Mouse (Mus musculus) forebrain, postnatal 0 days (tissue): ENCODE results near the gene Cdip1. TPM values are rescaled to one million over a fixed set of nuclear protein-coding genes. Genes with fewer than 3 reads are reported as not detected.
"Not testable (repeated sequence)": the region's sequence is repeated elsewhere in the genome, so short reads cannot be mapped to it uniquely, and the experiment has no call there.

Experiments used
- ATAC-seq: fragments of 200-750 bp; cut with Nextera tagmentation; 2 replicates; pipeline ENCODE4 v1.8.0; 2017; ENCODE audit warnings: mild to moderate bottlenecking, moderate library complexity
- DNase-seq: peaks from one replicate; pipeline ENCODE4 v3.0.0-alpha.2; 2015
- H3K27ac ChIP-seq: fragments of 300-500 bp; sonication (generic); 2 replicates; pipeline ENCODE4 v1.5.1; 2014; ENCODE audit warnings: low read depth, mild to moderate bottlenecking, antibody characterized with exemption, low read length, moderate library complexity, mixed read lengths
- H3K27me3 ChIP-seq: fragments of 300-500 bp; sonication (generic); 2 replicates; pipeline ENCODE4 v1.6.1; 2014; ENCODE audit warnings: mild to moderate bottlenecking, low read length, mixed read lengths; ENCODE audit not compliant: insufficient read depth
- H3K36me3 ChIP-seq: fragments of 300-500 bp; sonication (generic); 2 replicates; pipeline ENCODE4 v1.6.1; 2014; ENCODE audit warnings: mild to moderate bottlenecking, moderate library complexity; ENCODE audit not compliant: insufficient read depth
- H3K4me1 ChIP-seq: fragments of 300-500 bp; sonication (generic); 2 replicates; pipeline ENCODE4 v1.6.1; 2014; ENCODE audit warnings: antibody characterized with exemption; ENCODE audit not compliant: insufficient read depth
- H3K4me2 ChIP-seq: fragments of 300-500 bp; sonication (generic); 2 replicates; pipeline ENCODE4 v1.6.1; 2014; ENCODE audit warnings: low read depth, mild to moderate bottlenecking, moderate library complexity
- H3K4me3 ChIP-seq: fragments of 300-500 bp; sonication (generic); 2 replicates; pipeline ENCODE4 v1.5.1; 2014; ENCODE audit warnings: low read depth, low read length, mixed read lengths
- H3K9ac ChIP-seq: fragments of 300-500 bp; sonication (generic); 2 replicates; pipeline ENCODE4 v1.6.1; 2014; ENCODE audit warnings: mild to moderate bottlenecking
- H3K9me3 ChIP-seq: fragments of 300-500 bp; sonication (generic); 2 replicates; pipeline ENCODE4 v1.6.1; 2016; ENCODE audit warnings: low read length
- CTCF ChIP-seq: sonication (generic); IDR thresholded peaks from 2 replicates; pipeline ENCODE4 v1.5.1; 2016; ENCODE audit warnings: antibody characterized with exemption, control low read depth, low read depth
- WGBS: fragments of 180-500 bp; shearing (Covaris S2); extraction: QIAGEN DNeasy Blood & Tissue Kit; methylation state at CpG from one replicate; pipeline ENCODE4 v1.1.7; 2014; 5-methylcytosine and 5-hydroxymethylcytosine counted together
- polyA plus RNA-seq: library from polyadenylated mRNA; unstranded; fragments of >200 nt; fragmentation: Nextera tagmentation; extraction: Ambion mirVana; gene quantifications from 2 replicates; pipeline ENCODE4 v1.2.1, GENCODE M21; 2015
- total RNA-seq: library from RNA; depleted of rRNA; stranded (reverse); fragments of >200 nt; gene quantifications from 2 replicates; pipeline ENCODE4 v1.2.3, GENCODE M21; 2014

The Cdip1 gene
- total and polyA plus RNA-seq, 2 experiments from 2014 or later, result 99.0 to 115 TPM

DNA sequence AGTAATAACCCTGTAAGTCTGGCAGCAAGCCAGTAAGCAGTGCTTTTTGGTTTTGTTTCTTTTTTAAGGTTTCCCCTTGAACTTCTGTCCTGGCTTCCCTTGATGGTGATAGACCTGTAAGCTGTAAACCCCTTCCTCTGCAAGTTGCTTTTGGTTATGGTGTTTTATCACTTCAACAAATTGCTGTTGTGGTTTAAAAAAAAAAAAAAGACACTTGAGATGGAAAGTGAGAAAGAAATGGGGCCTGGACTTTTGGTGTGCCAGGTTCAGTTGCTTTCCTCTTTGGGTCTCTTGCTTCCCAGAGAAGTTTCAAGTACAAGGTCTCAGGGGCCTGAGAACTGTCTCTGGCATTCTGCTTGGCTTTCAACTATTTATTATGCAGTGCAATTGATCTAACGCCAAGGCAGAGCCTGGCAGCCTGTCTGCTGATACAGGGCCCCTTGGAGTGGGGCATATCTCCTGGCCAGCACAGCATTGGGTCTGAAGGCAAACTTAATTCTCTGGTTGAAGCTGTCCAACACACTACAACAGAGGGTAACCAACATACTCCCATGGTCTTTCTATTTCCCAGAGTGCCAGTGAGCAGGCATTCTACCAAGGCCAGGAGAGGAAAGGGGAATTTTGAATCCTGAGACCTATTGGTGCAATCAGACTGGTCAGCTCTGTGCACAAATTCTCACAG is 16.7 kb downstream of the Cdip1 start:
- no peak overlapping the region for H3K4me3 ChIP-seq
- no peak for TF ChIP-seq CTCF
- no peak overlapping the region for H3K9ac ChIP-seq
- no peak for DNase-seq
- no peak for ATAC-seq
- peaks cover 24% of the 10 kb centered on the region for H3K36me3 ChIP-seq
- H3K4me1 ChIP-seq, result 0 out of 2 replicates have a peak, but pooled peaks cover 3% of the 10 kb centered on the region
- 23% methylated on average over 1 of the region's 1 CpGs for WGBS
- no peak overlapping the region for H3K4me2 ChIP-seq
- H3K27ac ChIP-seq, result no peak overlapping the region
- no peaks in the 10 kb centered on the region for H3K27me3 ChIP-seq
- no peaks in the 10 kb centered on the region for H3K9me3 ChIP-seq

DNA sequence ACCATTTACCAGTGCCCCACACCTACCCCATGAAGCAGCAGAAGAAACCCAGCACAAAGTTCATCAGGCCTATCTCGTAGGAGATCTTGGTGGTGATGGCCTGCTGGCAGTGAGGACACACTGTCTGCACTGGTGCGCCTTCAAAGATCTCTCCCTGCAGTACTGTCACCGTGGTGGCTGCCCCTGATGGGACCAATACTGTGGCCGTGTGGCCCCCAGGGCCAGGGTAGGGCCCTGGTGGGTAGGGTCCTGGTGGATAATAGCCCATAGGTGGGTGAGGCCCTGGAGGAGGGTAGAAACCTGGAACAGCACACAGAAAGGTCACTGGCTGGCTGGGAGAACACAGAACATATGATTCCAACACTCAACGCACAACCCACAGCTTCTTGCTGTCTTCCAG is 21.4 kb downstream of the Cdip1 start:
- Histone ChIP-seq H3K9me3 (no peaks in the 10 kb centered on the region), H3K27ac (no peak overlapping the region), H3K27me3 (no peaks in the 10 kb centered on the region), H3K9ac (no peak overlapping the region), H3K4me3 (no peak overlapping the region), H3K4me2 (no peak overlapping the region), H3K36me3 (peaks cover 66% of the 10 kb centered on the region), H3K4me1 (0 out of 2 replicates have a peak, but pooled peaks cover 2% of the 10 kb centered on the region)
- TF ChIP-seq CTCF, result no peak
- ATAC-seq, result no peak; the same call in 1 of the 2 replicates
- no peak for DNase-seq
- 96% methylated on average over 5 of the region's 5 CpGs for WGBS

DNA sequence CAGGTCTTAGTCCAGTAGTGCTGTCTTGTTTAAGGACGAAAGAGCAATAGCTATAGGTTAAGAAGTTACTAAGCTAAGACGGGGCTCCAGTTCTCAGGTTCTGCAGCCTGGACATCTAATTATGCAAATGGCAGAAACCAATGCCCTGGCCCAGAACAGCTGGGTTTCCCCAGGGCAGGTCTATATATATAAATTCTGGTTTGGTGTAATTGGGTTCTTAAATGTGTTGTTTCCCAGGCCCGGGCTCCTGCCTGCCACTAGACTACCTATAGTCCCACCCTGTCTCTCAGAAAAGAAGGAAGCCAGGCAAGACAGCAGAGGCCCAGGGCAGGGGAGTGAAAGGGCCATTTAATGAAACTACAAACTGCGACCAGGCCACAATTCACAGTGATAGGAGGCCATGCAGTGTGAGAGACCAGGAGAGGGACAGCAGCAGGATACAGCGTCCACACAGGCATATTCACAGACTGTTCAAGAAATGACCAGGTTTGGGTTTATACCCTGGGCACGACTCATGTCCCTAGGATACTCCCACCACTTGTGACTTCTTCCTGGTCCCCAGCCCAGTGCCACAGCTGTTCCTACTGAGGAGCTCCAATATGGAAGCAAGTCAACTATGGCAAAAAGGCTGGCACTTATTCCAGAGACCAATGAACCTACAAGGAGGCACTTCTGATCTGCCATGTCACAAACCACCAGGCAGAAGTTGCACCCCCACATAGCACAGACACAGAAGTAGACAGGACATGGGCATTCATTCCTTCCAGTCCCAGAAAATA is 22.9 kb downstream of the Cdip1 start:
- H3K27ac ChIP-seq, result no peak overlapping the region
- DNase-seq (no peak), ATAC-seq (no peak)
- no peak overlapping the region for H3K4me3 ChIP-seq
- H3K9me3 ChIP-seq, result no peaks in the 10 kb centered on the region
- no peak for TF ChIP-seq CTCF
- H3K4me2 ChIP-seq, result no peak overlapping the region
- H3K27me3 ChIP-seq, result no peaks in the 10 kb centered on the region
- WGBS, result 87% methylated on average over 6 of the region's 6 CpGs
- H3K9ac ChIP-seq, result no peak overlapping the region
- no peaks in the 10 kb centered on the region for H3K4me1 ChIP-seq
- peaks cover 66% of the 10 kb centered on the region for H3K36me3 ChIP-seq

DNA sequence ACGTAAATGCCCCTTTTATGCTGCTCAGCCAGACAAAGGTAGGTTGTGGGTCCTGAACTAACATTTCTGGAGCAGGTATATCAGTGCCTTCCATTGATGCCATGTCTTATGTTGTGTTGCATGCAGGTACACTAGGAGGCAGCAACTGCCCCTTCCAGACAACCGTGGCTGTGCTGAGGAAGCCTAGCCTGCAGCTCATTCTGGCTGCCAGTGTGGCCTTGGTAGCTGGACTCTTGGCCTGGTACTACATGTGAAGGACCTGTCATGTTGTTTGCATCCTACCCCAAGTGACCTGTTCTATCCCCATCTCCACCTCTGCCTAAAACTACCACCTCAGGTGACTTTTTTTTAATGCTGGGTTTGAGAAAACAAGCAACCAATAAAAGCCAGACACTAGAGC is 24.2 kb downstream of the Cdip1 start:
- no peaks in the 10 kb centered on the region for H3K9me3 ChIP-seq
- 86% methylated on average over 2 of the region's 2 CpGs for WGBS
- no peak for TF ChIP-seq CTCF
- H3K27ac ChIP-seq, result no peak overlapping the region
- H3K4me1 ChIP-seq, result no peaks in the 10 kb centered on the region
- no peak for ATAC-seq
- peaks cover 66% of the 10 kb centered on the region for H3K36me3 ChIP-seq
- H3K4me2 ChIP-seq, result no peak overlapping the region
- DNase-seq, result no peak
- no peak overlapping the region for H3K4me3 ChIP-seq
- H3K9ac ChIP-seq, result no peak overlapping the region
- H3K27me3 ChIP-seq, result no peaks in the 10 kb centered on the region

DNA sequence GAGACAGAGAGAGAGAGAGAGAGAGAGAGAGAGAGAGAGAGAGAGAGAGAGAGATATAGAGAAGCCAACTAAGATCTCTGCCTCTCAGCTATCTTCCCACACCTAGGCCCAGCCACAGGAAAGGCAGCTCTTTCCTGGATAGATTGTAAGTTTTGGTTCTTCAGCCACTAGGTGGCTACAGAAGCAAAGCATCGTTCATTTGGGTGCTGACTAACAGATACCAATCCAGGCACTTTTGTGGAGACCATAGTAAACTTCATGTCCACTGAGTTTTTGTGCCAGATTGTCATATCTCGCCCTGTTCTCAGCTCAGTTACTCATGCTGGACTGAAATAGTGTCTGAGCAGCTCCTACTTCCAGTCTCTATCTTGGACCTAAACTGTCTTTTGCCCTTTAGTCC is 26.8 kb downstream of the Cdip1 start:
- peak; percentile 62 for DNase-seq
- peaks cover 40% of the 10 kb centered on the region for H3K36me3 ChIP-seq
- TF ChIP-seq CTCF, result peak; percentile 73
- peak; percentile 53; the same call in 1 of the 2 replicates for ATAC-seq
- H3K27me3 ChIP-seq, result no peaks in the 10 kb centered on the region
- WGBS, result 42% methylated on average over 2 of the region's 2 CpGs
- H3K9me3 ChIP-seq, result no peaks in the 10 kb centered on the region
- H3K4me3 ChIP-seq, result no peak overlapping the region
- H3K9ac ChIP-seq, result no peak overlapping the region
- H3K4me2 ChIP-seq, result no peak overlapping the region
- H3K27ac ChIP-seq, result no peak overlapping the region
- H3K4me1 ChIP-seq, result no peaks in the 10 kb centered on the region

DNA sequence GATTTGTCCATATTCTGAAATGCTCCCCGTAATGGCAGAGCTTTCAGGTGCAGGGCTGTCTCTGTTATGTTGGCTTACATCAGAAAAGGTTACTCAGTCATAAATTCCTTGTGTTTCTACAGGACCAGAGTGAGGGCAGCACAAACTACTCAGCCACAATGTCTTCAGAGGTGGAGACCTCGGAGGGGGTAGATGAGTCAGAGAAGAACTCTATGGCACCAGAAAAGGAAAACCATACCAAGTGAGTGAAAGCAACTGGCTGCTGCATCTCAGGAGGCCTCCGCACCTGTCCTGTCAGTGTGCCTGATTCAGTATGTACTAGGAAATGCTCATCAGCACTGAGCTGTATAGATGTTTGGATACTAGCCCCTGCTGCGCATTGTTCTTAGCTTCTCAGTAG is 27.7 kb downstream of the Cdip1 start:
- no peak overlapping the region for H3K9ac ChIP-seq
- H3K27ac ChIP-seq, result no peak overlapping the region
- H3K9me3 ChIP-seq, result no peaks in the 10 kb centered on the region
- H3K4me2 ChIP-seq, result no peak overlapping the region
- no peaks in the 10 kb centered on the region for H3K27me3 ChIP-seq
- no peaks in the 10 kb centered on the region for H3K4me1 ChIP-seq
- H3K4me3 ChIP-seq, result no peak overlapping the region
- H3K36me3 ChIP-seq, result peaks cover 32% of the 10 kb centered on the region
- ATAC-seq, result no peak
- WGBS, result 94% methylated on average over 4 of the region's 4 CpGs
- no peak for DNase-seq
- no peak for TF ChIP-seq CTCF

DNA sequence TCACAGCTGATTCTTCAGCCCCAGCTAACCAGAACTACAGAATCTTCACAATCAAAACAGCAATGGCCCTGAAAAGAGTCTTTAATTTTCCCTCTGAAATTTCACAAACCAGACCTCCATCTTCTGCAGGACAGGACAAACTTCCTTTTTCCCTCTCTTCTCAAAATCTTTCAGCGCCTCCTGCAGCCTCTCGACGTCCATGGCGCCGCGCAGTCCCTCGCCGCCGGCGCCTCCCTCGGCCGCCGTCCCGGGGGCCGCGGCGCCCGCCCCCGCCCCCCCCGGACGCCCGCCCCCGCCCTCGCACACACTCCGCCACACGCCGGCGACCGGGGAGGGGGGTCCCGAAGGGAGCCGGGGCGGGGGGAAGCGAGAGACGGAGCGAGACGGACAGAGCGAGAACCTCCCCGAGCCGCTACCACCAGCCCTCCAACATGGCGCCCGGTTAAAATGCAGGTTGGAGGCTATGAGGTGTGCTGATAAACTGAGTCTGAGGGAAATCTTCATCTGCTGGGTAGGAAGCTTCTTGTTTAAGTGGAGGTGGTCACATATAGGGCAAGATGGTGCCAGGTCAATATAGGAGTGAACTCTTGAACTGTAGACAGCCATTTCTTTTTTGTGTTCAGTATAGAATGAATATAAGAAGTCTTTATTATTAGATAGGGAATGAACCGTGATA is 33.3 kb downstream of the Cdip1 start:
- ATAC-seq, result peak; percentile 92
- not testable (repeated sequence) for H3K27me3 ChIP-seq, H3K4me1 ChIP-seq, H3K9me3 ChIP-seq, H3K36me3 ChIP-seq, DNase-seq
- WGBS, result 6% methylated on average over 33 of the region's 42 CpGs
- Histone ChIP-seq H3K27ac (peak overlapping the region; percentile 75), H3K9ac (peak overlapping the region; percentile 52), H3K4me3 (peak overlapping the region; percentile 38), H3K4me2 (peak overlapping the region; percentile 42)
- 0 out of 2 replicates have a peak, but pooled peaks have one; percentile 7 for TF ChIP-seq CTCF
